Mouse (Mus musculus): ENCODE results near the gene Wdr1. TPM values are rescaled to one million over a fixed set of nuclear protein-coding genes. Genes with fewer than 3 reads are reported as not detected.

The Wdr1 gene
- polyA plus RNA-seq (2012): 110 and 127 TPM in 2 replicates

DNA sequence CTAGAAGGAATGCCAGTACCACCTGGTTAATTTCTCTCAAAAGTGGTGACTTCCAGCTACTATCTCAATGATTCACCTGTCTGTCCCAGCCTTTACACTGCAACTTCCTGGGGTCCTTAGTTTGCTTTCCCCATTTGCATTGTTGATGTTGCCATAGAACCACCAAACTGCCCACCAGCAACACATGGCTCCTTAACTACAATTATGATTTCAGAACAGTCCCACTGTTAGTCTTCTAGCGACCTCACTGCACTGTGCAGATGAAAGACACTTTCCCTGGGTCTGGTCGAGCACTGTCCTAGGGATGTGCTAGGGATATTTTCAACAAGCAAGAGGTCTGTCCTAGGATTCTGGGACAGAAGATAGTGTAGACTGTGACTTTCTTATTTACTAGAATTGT, at the start of gene Wdr1:
Wdr1 (minus strand) TSS at position 101 of the 400 bp plus-strand sequence.

DNA sequence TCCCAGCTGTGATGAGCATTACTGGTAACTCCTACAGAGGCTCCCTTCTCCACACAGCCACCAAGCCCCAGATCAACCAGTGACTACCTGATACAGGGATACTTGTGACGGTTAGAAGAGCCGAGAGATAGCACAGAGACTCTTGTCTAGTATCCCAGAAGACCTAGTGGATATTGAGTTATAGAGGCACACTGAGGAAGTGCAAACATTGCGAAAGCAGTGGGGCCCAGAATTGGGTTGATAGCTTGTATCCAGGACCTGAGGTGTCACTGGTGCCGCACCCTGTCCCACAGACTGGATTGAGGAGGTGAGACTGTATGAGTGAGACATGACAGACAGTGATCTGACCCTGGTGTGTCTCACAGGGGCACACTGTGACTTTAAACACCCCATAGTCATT, 60.0 kb downstream of the Wdr1 start, which contains the start of gene Slc2a9:
Slc2a9 (minus strand) TSS at position 152 of the 400 bp plus-strand sequence.

Other genes with a start within 250 kb of the Wdr1 start
- not detected in 2 replicates for gene Drd5, start 243.9 kb downstream of the Wdr1 start, polyA plus RNA-seq (2012)
- gene Slc2a9, start 60.1 kb downstream of the Wdr1 start, polyA plus RNA-seq (2012): 1.8 and 2.3 TPM in 2 replicates
- 1.1 and 1.3 TPM in 2 replicates for gene Zfp518b, start 121.6 kb upstream of the Wdr1 start, polyA plus RNA-seq (2012)